Mouse (Mus musculus) ES-E14 (cell line): ENCODE data around the gene Samd7.

Experiments used
- CHD2 ChIP-seq: IDR thresholded peaks from 2 replicates; pipeline ENCODE4 v1.6.1; 2014; ENCODE audit warnings: mild to moderate bottlenecking, low read depth, low read length, inconsistent platforms
- HCFC1 ChIP-seq: IDR thresholded peaks from 2 replicates; pipeline ENCODE4 v1.6.1; 2012; ENCODE audit warnings: low read length, inconsistent platforms, borderline replicate concordance; ENCODE audit not compliant: insufficient read depth
- MAFK ChIP-seq: IDR thresholded peaks from 2 replicates; pipeline ENCODE4 v1.6.1; 2014; ENCODE audit warnings: mild to moderate bottlenecking, low read depth, low read length, inconsistent platforms; ENCODE audit not compliant: insufficient read depth
- ZNF384 ChIP-seq: IDR thresholded peaks from 2 replicates; pipeline ENCODE4 v1.6.1; 2012; ENCODE audit warnings: low read depth, low read length, inconsistent platforms

- no peak for TF ChIP-seq CHD2
- no peak for TF ChIP-seq ZNF384
- TF ChIP-seq HCFC1: no peak
- no peak for TF ChIP-seq MAFK
These were observed 21.1 kb upstream of the Samd7 start for GRCm38 (mm10) chr3:30724848-30725465.
